Mouse (Mus musculus): ENCODE results near the gene Snapc3.
"Not testable (repeated sequence)": the region's sequence is repeated elsewhere in the genome, so short reads cannot be mapped to it uniquely, and the experiment has no call there.

The Snapc3 gene

DNA sequence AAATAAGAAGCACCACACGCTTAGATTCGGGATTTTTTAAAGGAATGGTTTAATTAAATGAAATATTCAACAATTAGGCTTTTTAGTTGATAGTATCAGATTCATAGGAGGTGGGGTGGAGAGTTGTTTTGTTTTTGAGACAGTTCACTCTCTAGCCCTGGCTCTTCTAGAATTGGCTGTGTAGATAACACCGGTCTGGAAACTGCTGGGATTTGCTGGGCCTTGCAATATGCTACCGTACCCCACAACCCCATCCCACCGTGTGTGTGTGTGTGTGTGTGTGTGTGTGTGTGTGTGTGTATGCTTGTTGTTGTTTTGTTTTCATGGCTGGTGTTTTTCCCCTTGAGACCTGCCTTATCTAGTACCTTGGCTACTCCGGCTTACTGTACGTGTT lies 83.5 kb downstream of the Snapc3 start:
- no peak for DNase-seq

DNA sequence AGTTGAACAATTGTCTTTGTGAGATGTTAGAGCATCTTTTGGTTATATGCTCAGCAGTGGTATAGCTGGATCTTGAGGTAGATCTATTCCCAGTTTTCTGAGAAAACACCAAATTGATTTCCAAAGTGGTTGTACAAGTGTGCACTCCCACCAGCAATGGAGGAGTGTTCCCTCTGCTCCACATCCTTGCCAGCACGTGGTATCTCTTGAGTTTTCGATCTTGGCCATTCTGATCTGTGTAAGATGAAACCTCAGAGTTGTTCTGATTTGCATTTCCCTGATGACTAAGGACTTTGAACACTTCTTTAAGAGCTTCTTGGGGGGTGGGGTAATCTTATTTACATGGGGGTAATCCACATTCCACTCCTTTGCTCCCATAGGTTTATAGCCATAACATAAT lies 92.1 kb downstream of the Snapc3 start:
- no peak for DNase-seq

DNA sequence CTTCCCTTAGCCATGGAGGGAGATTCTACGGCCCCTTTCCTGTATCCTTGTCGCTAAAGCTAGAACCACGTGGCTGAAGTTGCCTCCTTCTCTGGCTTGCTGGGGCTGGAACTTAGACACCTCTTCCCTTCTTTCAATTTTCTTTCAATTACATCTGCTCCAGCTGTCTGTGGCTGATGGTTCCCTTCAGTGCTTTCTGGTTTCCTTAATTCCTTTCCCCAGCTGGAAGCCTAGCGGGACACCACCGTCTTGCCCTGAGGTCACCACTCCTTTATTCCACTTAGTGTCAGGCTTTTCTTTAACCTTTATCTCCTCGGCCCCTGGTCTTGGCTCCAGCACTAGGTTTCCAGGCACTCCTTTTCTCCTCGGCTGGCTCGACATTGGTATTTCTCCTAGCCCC lies 93.6 kb downstream of the Snapc3 start:
- DNase-seq: no peak

DNA sequence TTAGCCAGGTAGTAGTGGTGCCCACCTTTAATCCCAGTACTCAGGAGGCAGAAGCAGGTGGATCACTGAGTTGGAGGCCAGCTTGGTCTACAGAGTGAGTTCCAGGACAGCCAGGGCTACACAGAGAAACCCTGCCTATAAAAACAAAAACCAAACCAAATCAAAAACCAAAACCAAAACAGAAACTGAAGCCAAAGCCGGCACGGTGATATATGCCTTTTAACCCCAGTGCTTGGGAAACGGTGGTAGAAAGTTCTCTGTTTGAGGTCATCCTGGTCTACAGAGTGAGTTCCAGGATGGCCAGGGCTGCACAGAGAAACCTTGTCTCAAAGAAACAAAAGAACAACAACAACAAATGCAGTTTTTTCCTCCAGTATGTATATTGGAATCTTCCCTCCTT lies 94.7 kb downstream of the Snapc3 start:
- no peak for DNase-seq

DNA sequence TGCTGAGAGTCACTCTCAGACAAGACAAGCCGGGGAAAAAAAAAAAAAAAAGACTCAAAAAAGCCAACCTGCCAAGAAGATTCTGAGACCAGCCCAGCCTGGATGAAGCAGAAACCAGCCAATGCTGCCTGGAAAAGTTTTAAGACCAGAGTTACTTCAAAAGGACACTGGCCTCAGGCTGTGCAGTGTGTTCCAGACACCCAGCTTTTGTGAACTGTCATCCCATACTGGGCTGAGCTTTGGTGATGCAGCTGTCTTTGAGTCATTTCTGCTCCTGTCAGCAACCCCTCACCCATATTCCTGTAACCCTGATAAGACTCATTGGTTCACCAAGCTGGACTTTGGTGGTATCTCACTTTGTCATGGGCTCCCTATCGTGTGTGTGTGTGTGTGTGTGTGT lies 95.1 kb downstream of the Snapc3 start:
- no peak for DNase-seq

DNA sequence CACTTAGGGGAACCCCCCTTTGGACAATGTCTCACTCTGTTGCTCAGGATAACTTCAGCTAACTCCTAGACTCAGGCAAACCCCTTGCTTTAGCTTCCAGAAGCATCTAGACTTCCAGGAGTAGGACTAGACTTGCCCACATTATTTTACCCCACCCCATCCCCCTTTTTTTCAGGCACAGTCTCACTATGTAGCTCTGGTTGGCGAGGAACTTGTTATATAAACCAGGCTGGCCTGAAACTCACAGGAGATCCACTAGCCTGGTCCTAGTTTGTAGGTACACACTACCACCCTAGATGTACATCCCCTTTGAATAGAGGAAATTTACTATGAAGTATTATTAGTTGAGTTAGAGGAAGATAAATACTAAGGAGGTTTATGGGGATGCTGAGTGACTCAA lies 96.7 kb downstream of the Snapc3 start:
- no peak for DNase-seq

DNA sequence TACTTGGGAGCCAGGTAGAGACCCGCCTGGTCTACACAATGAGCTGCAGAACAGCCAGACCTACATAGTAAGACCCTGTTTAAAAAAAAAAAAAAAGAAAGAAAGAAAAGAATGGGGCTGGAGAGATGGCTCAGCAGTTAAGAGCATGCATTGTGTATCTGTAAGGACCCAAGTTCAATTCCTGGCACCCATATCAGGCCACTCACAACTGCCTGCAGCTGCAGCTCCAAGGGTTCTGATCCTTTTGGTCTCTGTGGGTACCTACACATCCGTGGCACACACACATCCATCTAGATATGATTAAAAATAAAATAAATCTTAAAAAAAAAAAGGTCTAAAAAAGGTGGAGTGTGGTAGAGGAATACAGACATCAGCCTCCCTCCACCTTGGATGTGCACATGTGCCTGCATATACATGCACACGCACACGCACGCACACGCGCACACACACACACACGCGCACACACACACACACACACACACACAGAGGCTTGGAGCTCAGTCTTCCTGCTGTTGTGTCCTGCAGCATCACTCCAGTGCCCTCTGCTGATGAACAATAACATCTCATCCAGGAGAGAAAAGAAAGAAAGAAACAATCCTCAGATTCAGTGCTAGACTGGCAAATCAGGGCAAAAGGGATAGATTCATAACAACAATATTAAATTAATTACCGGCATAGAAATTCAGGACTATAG lies 97.6 kb downstream of the Snapc3 start:
- no peak for DNase-seq

DNA sequence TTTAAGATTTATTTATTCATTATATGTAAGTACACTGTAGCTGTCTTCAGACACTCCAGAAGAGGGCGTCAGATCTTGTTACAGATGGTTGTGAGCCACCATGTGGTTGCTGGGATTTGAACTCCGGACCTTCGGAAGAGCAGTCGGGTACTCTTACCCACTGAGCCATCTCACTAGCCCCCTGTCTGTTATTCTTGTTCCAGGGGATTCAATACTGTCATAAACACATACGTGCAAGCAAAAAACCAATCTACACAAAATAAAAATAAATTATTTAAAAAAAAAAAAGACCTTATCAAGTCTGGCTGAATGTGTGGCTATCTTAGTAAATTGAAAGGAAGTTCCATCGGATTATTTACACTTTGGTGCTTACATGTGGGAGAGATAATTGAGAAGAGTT lies 98.6 kb downstream of the Snapc3 start:
- DNase-seq: not testable (repeated sequence)
